Mouse (Mus musculus) urinary bladder, postnatal 25 days (tissue): Measurements from ENCODE around the gene Syne3.

Experiments
- DNase-seq: peaks from one replicate; pipeline ENCODE4 v3.0.0; 2022; ENCODE audit warnings: low spot score

Syne3 gene

GRCm38 (mm10) chr12:104922647-104923046 lies 87.0 kb downstream of the Syne3 start:
- DNase-seq = no peak

- no peak for DNase-seq
These were observed 88.5 kb downstream of the Syne3 start for GRCm38 (mm10) chr12:104921071-104921470.

GRCm38 (mm10) chr12:104919247-104919646 lies 90.4 kb downstream of the Syne3 start:
- no peak for DNase-seq

- DNase-seq = no peak
These were observed 91.7 kb downstream of the Syne3 start for GRCm38 (mm10) chr12:104917927-104918326.

GRCm38 (mm10) chr12:104917297-104917696 lies 92.3 kb downstream of the Syne3 start:
- DNase-seq = no peak

- no peak for DNase-seq
These were observed 92.8 kb downstream of the Syne3 start for GRCm38 (mm10) chr12:104916776-104917175.

GRCm38 (mm10) chr12:104915681-104916080 lies 93.9 kb downstream of the Syne3 start:
- no peak for DNase-seq

GRCm38 (mm10) chr12:104912990-104913389 lies 96.6 kb downstream of the Syne3 start:
- no peak for DNase-seq

GRCm38 (mm10) chr12:104912281-104912933 lies 97.2 kb downstream of the Syne3 start:
- DNase-seq = no peak

GRCm38 (mm10) chr12:104909750-104910149 lies 99.9 kb downstream of the Syne3 start:
- DNase-seq = no peak

GRCm38 (mm10) chr12:104908986-104909385 lies 100.6 kb downstream of the Syne3 start:
- no peak for DNase-seq

GRCm38 (mm10) chr12:104908024-104908781 lies 101.4 kb downstream of the Syne3 start:
- no peak for DNase-seq

- no peak for DNase-seq
These were observed 102.5 kb downstream of the Syne3 start for GRCm38 (mm10) chr12:104907133-104907532.

- no peak for DNase-seq
These were observed 105.5 kb downstream of the Syne3 start for GRCm38 (mm10) chr12:104904138-104904537.

GRCm38 (mm10) chr12:104902392-104903053 lies 107.1 kb downstream of the Syne3 start:
- no peak for DNase-seq

- no peak for DNase-seq
These were observed 108.3 kb downstream of the Syne3 start for GRCm38 (mm10) chr12:104901320-104901719.

GRCm38 (mm10) chr12:104899835-104900234 lies 109.8 kb downstream of the Syne3 start:
- no peak for DNase-seq

GRCm38 (mm10) chr12:104899161-104899560 lies 110.4 kb downstream of the Syne3 start:
- no peak for DNase-seq

- DNase-seq = no peak
These were observed 110.9 kb downstream of the Syne3 start for GRCm38 (mm10) chr12:104898718-104899117.

GRCm38 (mm10) chr12:104897051-104897618 lies 112.5 kb downstream of the Syne3 start:
- no peak for DNase-seq

GRCm38 (mm10) chr12:104896640-104897039 lies 113.0 kb downstream of the Syne3 start:
- no peak for DNase-seq

GRCm38 (mm10) chr12:104892245-104892644 lies 117.4 kb downstream of the Syne3 start:
- DNase-seq = no peak

GRCm38 (mm10) chr12:104890066-104890465 lies 119.5 kb downstream of the Syne3 start:
- no peak for DNase-seq
